Mouse (Mus musculus) liver, embryonic 12.5 days (tissue): Measurements from ENCODE around the gene Gm21887. TPM values are rescaled to one million over a fixed set of nuclear protein-coding genes. Genes with fewer than 3 reads are reported as not detected.
"Not testable (repeated sequence)": the region's sequence is repeated elsewhere in the genome, so short reads cannot be mapped to it uniquely, and the experiment has no call there.

Experiments
- ATAC-seq: fragments of 200-750 bp; cut with Nextera tagmentation; 2 replicates; pipeline ENCODE4 v1.8.0; 2017; ENCODE audit warnings: moderate number of reproducible peaks, mild to moderate bottlenecking, moderate library complexity
- H3K27ac ChIP-seq: fragments of 300-500 bp; sonication (generic); 2 replicates; pipeline ENCODE4 v1.5.1; 2016; ENCODE audit warnings: mild to moderate bottlenecking
- H3K27me3 ChIP-seq: fragments of 300-500 bp; sonication (generic); replicated peaks from 2 replicates; pipeline ENCODE4 v1.6.1; 2016; ENCODE audit warnings: mild to moderate bottlenecking, moderate library complexity
- H3K36me3 ChIP-seq: fragments of 300-500 bp; sonication (generic); 2 replicates; pipeline ENCODE4 v1.6.1; 2016; ENCODE audit warnings: mild to moderate bottlenecking, moderate library complexity
- H3K4me1 ChIP-seq: fragments of 300-500 bp; sonication (generic); 2 replicates; pipeline ENCODE4 v1.6.1; 2016
- H3K4me2 ChIP-seq: fragments of 300-500 bp; sonication (generic); 2 replicates; pipeline ENCODE4 v1.6.1; 2016; ENCODE audit warnings: mild to moderate bottlenecking, moderate library complexity
- H3K4me3 ChIP-seq: fragments of 300-500 bp; sonication (generic); 2 replicates; pipeline ENCODE4 v1.5.1; 2016; ENCODE audit warnings: mild to moderate bottlenecking, moderate library complexity
- H3K9ac ChIP-seq: fragments of 300-500 bp; sonication (generic); 2 replicates; pipeline ENCODE4 v1.6.1; 2016; ENCODE audit warnings: mild to moderate bottlenecking, moderate library complexity
- H3K9me3 ChIP-seq: fragments of 300-500 bp; sonication (generic); replicated peaks from 2 replicates; pipeline ENCODE4 v1.6.1; 2016; ENCODE audit warnings: mild to moderate bottlenecking, moderate library complexity
- WGBS: fragments of 180-500 bp; shearing (Covaris S2); methylation state at CpG from one replicate; pipeline ENCODE4 v1.1.7; 2016; ENCODE audit not compliant: insufficient replicate concordance; 5-methylcytosine and 5-hydroxymethylcytosine counted together
- polyA plus RNA-seq: library from polyadenylated mRNA; unstranded; fragments of >200 nt; fragmentation: Nextera tagmentation; extraction: Ambion mirVana; gene quantifications from 2 replicates; pipeline ENCODE4 v1.2.1, GENCODE M21; 2016

The Gm21887 gene
- polyA plus RNA-seq, 1 experiment from 2014 or later = 237 TPM

GRCm38 (mm10) chrX:169977856-169978435 lies 31.5 kb upstream of the Gm21887 start:
- Histone ChIP-seq H3K9me3 (peaks cover 49% of the 10 kb centered on the region), H3K36me3 (peaks cover 79% of the 10 kb centered on the region)
- not testable (repeated sequence) for H3K27ac ChIP-seq, H3K4me1 ChIP-seq, H3K4me2 ChIP-seq, H3K4me3 ChIP-seq, ATAC-seq, H3K27me3 ChIP-seq, H3K9ac ChIP-seq
- 77% methylated on average over 7 of the region's 7 CpGs for WGBS

- not testable (repeated sequence) for H3K27me3 ChIP-seq, H3K27ac ChIP-seq, H3K4me1 ChIP-seq, H3K4me2 ChIP-seq, H3K4me3 ChIP-seq, H3K9ac ChIP-seq
- H3K9me3 ChIP-seq = peaks cover 57% of the 10 kb centered on the region
- WGBS = 60% methylated on average over 29 of the region's 29 CpGs
- peaks cover 81% of the 10 kb centered on the region for H3K36me3 ChIP-seq
- ATAC-seq = peak; percentile 13; the same call in 1 of the 2 replicates
Measured at GRCm38 (mm10) chrX:169978436-169979381, 30.8 kb upstream of the Gm21887 start.

GRCm38 (mm10) chrX:169979461-169980202 lies 29.8 kb upstream of the Gm21887 start:
- not testable (repeated sequence) for H3K9ac ChIP-seq, H3K27ac ChIP-seq, ATAC-seq, H3K27me3 ChIP-seq, H3K4me1 ChIP-seq, H3K4me3 ChIP-seq, H3K4me2 ChIP-seq
- H3K9me3 ChIP-seq = peaks cover 65% of the 10 kb centered on the region
- H3K36me3 ChIP-seq = peaks cover 84% of the 10 kb centered on the region
- 74% methylated on average over 20 of the region's 20 CpGs for WGBS

GRCm38 (mm10) chrX:169980203-169980556 lies 29.3 kb upstream of the Gm21887 start:
- not testable (repeated sequence) for ATAC-seq, H3K9ac ChIP-seq, H3K4me3 ChIP-seq, H3K4me1 ChIP-seq, H3K27me3 ChIP-seq, H3K4me2 ChIP-seq, H3K27ac ChIP-seq
- peaks cover 85% of the 10 kb centered on the region for H3K36me3 ChIP-seq
- H3K9me3 ChIP-seq = peaks cover 70% of the 10 kb centered on the region
- WGBS = 70% methylated on average over 6 of the region's 6 CpGs

GRCm38 (mm10) chrX:169980809-169981289 lies 28.6 kb upstream of the Gm21887 start:
- 74% methylated on average over 12 of the region's 12 CpGs for WGBS
- no peak overlapping the region for H3K4me2 ChIP-seq
- peaks cover 86% of the 10 kb centered on the region for H3K36me3 ChIP-seq
- H3K27me3 ChIP-seq = no peaks in the 10 kb centered on the region
- peaks cover 73% of the 10 kb centered on the region for H3K9me3 ChIP-seq
- no peak overlapping the region for H3K9ac ChIP-seq
- H3K27ac ChIP-seq = no peak overlapping the region
- H3K4me1 ChIP-seq = no peaks in the 10 kb centered on the region
- no peak overlapping the region for H3K4me3 ChIP-seq
- ATAC-seq = no peak

- 72% methylated on average over 19 of the region's 19 CpGs for WGBS
- ATAC-seq, H3K4me3 ChIP-seq, H3K27ac ChIP-seq, H3K4me2 ChIP-seq, H3K27me3 ChIP-seq, H3K4me1 ChIP-seq, H3K9ac ChIP-seq: not testable (repeated sequence)
- Histone ChIP-seq H3K36me3 (peaks cover 90% of the 10 kb centered on the region), H3K9me3 (peaks cover 79% of the 10 kb centered on the region)
Measured at GRCm38 (mm10) chrX:169981761-169982181, 27.7 kb upstream of the Gm21887 start.

- not testable (repeated sequence) for H3K27me3 ChIP-seq, H3K9ac ChIP-seq, H3K4me2 ChIP-seq, ATAC-seq, H3K4me3 ChIP-seq, H3K27ac ChIP-seq, H3K4me1 ChIP-seq
- H3K9me3 ChIP-seq = peaks cover 85% of the 10 kb centered on the region
- 82% methylated on average over 23 of the region's 23 CpGs for WGBS
- H3K36me3 ChIP-seq = peaks cover 88% of the 10 kb centered on the region
Measured at GRCm38 (mm10) chrX:169982606-169983400, 26.7 kb upstream of the Gm21887 start.

- Histone ChIP-seq H3K36me3 (peaks cover 84% of the 10 kb centered on the region), H3K9me3 (peaks cover 85% of the 10 kb centered on the region)
- H3K4me3 ChIP-seq, H3K27ac ChIP-seq, H3K9ac ChIP-seq, H3K4me2 ChIP-seq, H3K4me1 ChIP-seq, ATAC-seq, H3K27me3 ChIP-seq: not testable (repeated sequence)
- 79% methylated on average over 19 of the region's 19 CpGs for WGBS
Measured at GRCm38 (mm10) chrX:169983401-169984165, 25.9 kb upstream of the Gm21887 start.

- not testable (repeated sequence) for ATAC-seq, H3K9ac ChIP-seq, H3K4me1 ChIP-seq, H3K4me2 ChIP-seq, H3K4me3 ChIP-seq, H3K27ac ChIP-seq, H3K27me3 ChIP-seq
- Histone ChIP-seq H3K36me3 (peaks cover 88% of the 10 kb centered on the region), H3K9me3 (peaks cover 85% of the 10 kb centered on the region)
- WGBS = 79% methylated on average over 7 of the region's 7 CpGs
Measured at GRCm38 (mm10) chrX:169984331-169984730, 25.1 kb upstream of the Gm21887 start.

GRCm38 (mm10) chrX:169984853-169985252 lies 24.6 kb upstream of the Gm21887 start:
- 85% methylated on average over 21 of the region's 21 CpGs for WGBS
- H3K27me3 ChIP-seq, H3K4me2 ChIP-seq, H3K9ac ChIP-seq, H3K27ac ChIP-seq, H3K4me1 ChIP-seq, H3K4me3 ChIP-seq, ATAC-seq: not testable (repeated sequence)
- peaks cover 86% of the 10 kb centered on the region for H3K36me3 ChIP-seq
- peaks cover 83% of the 10 kb centered on the region for H3K9me3 ChIP-seq

GRCm38 (mm10) chrX:169985796-169986195 lies 23.7 kb upstream of the Gm21887 start:
- not testable (repeated sequence) for H3K27ac ChIP-seq, H3K4me2 ChIP-seq, H3K9ac ChIP-seq, H3K4me1 ChIP-seq, H3K4me3 ChIP-seq, H3K27me3 ChIP-seq
- ATAC-seq = peak; percentile 8; the same call in 1 of the 2 replicates
- peaks cover 84% of the 10 kb centered on the region for H3K36me3 ChIP-seq
- WGBS = 78% methylated on average over 18 of the region's 18 CpGs
- peaks cover 82% of the 10 kb centered on the region for H3K9me3 ChIP-seq
